Mouse (Mus musculus) forebrain, embryonic 15.5 days (tissue): ENCODE measurements at regions not wholly inside any gene's neighbourhood (a gene's known extent, or its start where the extent isn't known, plus 50 kb on each side); places are given as distances from the start of the nearest gene placed in this dataset.

Experiments used
- ATAC-seq: fragments of 200-750 bp; cut with Nextera tagmentation; replicated peaks from 2 replicates; pipeline ENCODE4 v1.8.0; 2017; ENCODE audit warnings: mild to moderate bottlenecking, moderate TSS enrichment, moderate library complexity
- H3K27ac ChIP-seq: fragments of 300-500 bp; sonication (generic); replicated peaks from 2 replicates; pipeline ENCODE4 v1.5.1; 2015; ENCODE audit warnings: mild to moderate bottlenecking, inconsistent platforms
- H3K27me3 ChIP-seq: fragments of 300-500 bp; sonication (generic); 2 replicates; pipeline ENCODE4 v1.6.1; 2015; ENCODE audit warnings: inconsistent platforms
- H3K36me3 ChIP-seq: fragments of 300-500 bp; sonication (generic); 2 replicates; pipeline ENCODE4 v1.6.1; 2015; ENCODE audit warnings: mild to moderate bottlenecking, inconsistent platforms
- H3K4me1 ChIP-seq: fragments of 300-500 bp; sonication (generic); 2 replicates; pipeline ENCODE4 v1.6.1; 2015; ENCODE audit warnings: inconsistent platforms
- H3K4me2 ChIP-seq: fragments of 300-500 bp; sonication (generic); replicated peaks from 2 replicates; pipeline ENCODE4 v1.6.1; 2015; ENCODE audit warnings: mild to moderate bottlenecking, inconsistent platforms
- H3K4me3 ChIP-seq: fragments of 300-500 bp; sonication (generic); 2 replicates; pipeline ENCODE4 v1.5.1; 2015; ENCODE audit warnings: mild to moderate bottlenecking, inconsistent platforms
- H3K9ac ChIP-seq: fragments of 300-500 bp; sonication (generic); replicated peaks from 2 replicates; pipeline ENCODE4 v1.6.1; 2015; ENCODE audit warnings: mild to moderate bottlenecking, inconsistent platforms
- H3K9me3 ChIP-seq: fragments of 300-500 bp; sonication (generic); 2 replicates; pipeline ENCODE4 v1.6.1; 2016; ENCODE audit warnings: inconsistent platforms
- WGBS: fragments of 180-500 bp; shearing (Covaris S2); methylation state at CpG from one replicate; pipeline ENCODE4 v1.1.7; 2015; ENCODE audit warnings: mixed read lengths; 5-methylcytosine and 5-hydroxymethylcytosine counted together

DNA sequence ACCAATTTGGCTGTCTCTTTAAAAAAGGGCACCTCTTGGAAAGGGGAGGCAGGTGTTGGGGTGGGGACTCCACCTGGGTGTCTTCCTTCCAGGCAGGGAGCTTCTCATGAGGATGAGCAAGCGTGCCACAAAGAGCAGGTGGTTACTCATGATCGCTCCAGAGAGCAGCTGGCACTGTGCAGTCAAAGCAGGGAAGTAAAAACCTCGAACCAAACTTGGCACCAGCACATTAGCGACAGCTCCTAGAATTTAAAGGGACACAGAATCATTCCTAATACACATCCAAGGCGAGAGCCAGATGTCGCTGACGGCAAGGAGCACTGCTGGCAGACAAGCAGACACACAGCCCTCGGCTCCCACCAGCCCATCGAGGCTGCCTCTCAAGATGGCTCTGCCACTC lies 70.4 kb downstream of the Irx5 start:
- Histone ChIP-seq H3K9ac (no peak overlapping the region), H3K4me2 (no peak overlapping the region), H3K27ac (no peak overlapping the region), H3K36me3 (no peaks in the 10 kb centered on the region), H3K4me1 (0 out of 2 replicates have a peak, but pooled peaks cover 4% of the 10 kb centered on the region), H3K4me3 (no peak overlapping the region), H3K9me3 (no peaks in the 10 kb centered on the region), H3K27me3 (no peaks in the 10 kb centered on the region)
- 49% methylated on average over 9 of the region's 9 CpGs for WGBS
- no peak for ATAC-seq

DNA sequence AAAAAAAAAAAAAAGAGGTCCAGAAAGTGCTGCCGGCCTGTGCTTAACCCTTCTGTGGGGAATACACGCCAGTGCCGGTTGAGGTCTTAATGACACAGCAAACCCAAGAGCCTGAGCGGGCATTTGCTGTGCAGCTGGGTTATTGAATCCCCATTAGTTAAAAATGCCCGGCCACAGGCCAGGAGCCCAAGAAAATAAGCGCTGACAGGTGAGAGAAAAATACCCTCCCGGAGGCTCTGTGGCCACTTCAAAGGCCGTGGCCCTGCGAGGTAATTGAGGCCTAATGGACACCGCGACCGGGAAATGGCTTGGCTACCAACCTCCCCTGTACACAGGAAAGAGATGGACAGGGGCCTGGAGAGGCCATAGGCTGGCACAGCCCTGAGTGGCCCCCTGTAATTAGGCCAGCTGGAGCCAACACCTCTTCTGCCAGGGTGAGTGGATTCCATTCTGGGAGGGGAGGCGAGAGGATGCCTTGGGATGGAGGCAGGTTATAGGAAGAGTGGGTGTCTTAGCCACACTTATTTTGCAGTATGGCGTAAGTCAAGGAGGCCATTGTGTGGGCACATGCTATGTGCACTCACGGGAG lies 79.7 kb downstream of the Irx5 start:
- H3K4me2 ChIP-seq: no peak overlapping the region
- no peak overlapping the region for H3K27ac ChIP-seq
- ATAC-seq: no peak
- H3K36me3 ChIP-seq: no peaks in the 10 kb centered on the region
- no peaks in the 10 kb centered on the region for H3K4me1 ChIP-seq
- H3K27me3 ChIP-seq: no peaks in the 10 kb centered on the region
- H3K4me3 ChIP-seq: no peak overlapping the region
- 88% methylated on average over 15 of the region's 15 CpGs for WGBS
- H3K9ac ChIP-seq: no peak overlapping the region
- H3K9me3 ChIP-seq: no peaks in the 10 kb centered on the region

DNA sequence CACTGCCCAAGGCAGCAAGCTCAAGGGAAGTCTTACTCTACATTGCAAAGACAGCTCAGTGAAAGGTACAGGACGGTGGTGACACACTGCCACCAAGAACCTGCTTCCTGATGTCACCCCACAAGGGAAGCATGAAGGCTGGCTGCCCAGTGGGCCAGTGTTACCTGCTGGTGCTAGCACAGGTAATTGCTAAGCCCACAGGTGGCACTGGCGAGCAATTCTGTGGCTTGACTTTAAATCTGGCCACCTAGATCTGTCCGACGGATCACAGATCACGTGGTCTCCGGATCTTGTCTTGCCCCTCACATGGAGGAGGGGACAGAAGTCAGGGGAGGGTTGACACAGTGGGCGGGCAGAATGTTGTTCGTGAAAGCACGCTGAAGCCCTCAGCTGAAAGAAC lies 80.9 kb downstream of the Irx5 start:
- Histone ChIP-seq H3K9ac (no peak overlapping the region), H3K27ac (no peak overlapping the region), H3K4me2 (no peak overlapping the region), H3K9me3 (no peaks in the 10 kb centered on the region), H3K36me3 (no peaks in the 10 kb centered on the region), H3K27me3 (no peaks in the 10 kb centered on the region), H3K4me3 (no peak overlapping the region), H3K4me1 (no peaks in the 10 kb centered on the region)
- no peak for ATAC-seq
- WGBS: 33% methylated on average over 9 of the region's 9 CpGs

DNA sequence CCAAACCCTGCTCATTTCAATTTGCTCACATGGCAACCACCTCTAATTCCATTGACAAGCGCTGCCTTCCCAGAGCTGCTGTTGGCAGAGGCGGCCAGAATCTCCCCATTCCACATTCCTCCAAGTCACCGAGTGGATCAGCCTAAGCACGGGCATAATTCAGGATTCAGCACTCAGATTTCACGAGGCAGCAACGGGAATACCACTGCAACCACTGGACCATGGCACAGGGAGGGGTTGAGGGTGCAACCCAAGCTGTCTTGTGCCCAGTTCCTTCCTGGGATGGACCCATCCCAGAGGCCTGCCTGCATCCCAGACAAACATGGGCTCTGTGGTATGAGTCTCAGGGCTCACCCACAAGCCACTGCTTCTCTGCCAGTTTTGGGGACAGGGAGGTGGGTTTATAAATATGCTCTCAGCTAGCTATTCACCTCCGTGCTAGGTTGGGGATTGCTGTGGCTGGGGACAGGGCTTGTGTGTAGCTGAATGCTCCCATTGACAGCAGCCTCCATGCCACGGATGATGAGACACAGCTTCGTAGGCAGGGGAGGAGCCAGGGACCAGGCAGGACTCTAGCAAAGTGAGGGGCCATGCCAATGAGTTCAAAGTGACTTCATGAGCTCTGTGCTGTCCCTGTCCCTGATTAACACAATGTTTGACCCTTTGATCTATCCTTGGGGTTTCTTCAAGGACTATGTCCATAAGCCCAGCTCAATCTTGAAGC lies 82.5 kb downstream of the Irx5 start:
- ATAC-seq: no peak
- H3K9me3 ChIP-seq: no peaks in the 10 kb centered on the region
- no peaks in the 10 kb centered on the region for H3K27me3 ChIP-seq
- H3K36me3 ChIP-seq: no peaks in the 10 kb centered on the region
- H3K9ac ChIP-seq: no peak overlapping the region
- no peaks in the 10 kb centered on the region for H3K4me1 ChIP-seq
- 56% methylated on average over 9 of the region's 9 CpGs for WGBS
- H3K4me2 ChIP-seq: no peak overlapping the region
- no peak overlapping the region for H3K4me3 ChIP-seq
- H3K27ac ChIP-seq: no peak overlapping the region

DNA sequence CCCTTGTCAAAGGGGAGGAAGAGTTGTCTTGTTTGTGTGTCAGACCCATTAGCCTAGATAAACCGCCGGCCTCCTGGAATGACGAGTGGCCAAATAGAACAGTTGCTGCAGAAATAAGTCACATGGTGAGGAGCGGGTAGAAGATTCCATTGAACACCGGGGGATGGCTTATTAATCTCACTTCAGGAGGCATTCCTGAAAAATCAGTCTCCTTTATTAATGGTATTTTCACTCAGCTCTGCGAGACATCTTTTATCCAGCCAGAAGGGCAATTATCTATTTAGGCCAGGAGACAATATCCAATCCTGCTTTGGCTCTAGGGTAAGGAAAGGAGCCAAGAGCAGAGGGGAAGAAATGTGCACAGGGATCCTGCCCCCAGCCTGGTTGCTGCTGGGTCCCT lies 84.7 kb downstream of the Irx5 start:
- Histone ChIP-seq H3K4me1 (no peaks in the 10 kb centered on the region), H3K9ac (no peak overlapping the region), H3K9me3 (no peaks in the 10 kb centered on the region), H3K36me3 (no peaks in the 10 kb centered on the region), H3K27ac (no peak overlapping the region), H3K4me3 (no peak overlapping the region), H3K27me3 (no peaks in the 10 kb centered on the region), H3K4me2 (no peak overlapping the region)
- 33% methylated on average over 6 of the region's 6 CpGs for WGBS
- ATAC-seq: no peak

DNA sequence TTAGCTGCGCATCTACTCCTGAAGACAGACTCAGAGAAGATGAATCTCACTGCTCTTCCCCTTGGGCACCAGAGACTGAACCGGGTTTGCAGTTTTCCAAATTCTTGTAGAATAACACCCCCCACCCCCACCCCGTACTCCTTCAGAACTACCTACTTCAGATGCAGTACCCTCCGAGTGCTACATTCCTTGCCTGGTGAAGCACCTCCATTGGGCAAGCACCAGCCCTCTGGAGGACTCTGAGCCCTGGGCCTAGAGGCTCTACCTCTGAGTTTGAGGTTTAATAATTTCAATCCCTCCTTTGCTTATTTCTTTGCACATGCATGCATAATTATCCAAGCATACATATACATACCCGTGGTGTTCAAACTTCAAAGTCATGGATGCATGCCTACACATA lies 101.9 kb downstream of the Irx5 start:
- no peak overlapping the region for H3K9ac ChIP-seq
- H3K27ac ChIP-seq: no peak overlapping the region
- no peaks in the 10 kb centered on the region for H3K9me3 ChIP-seq
- H3K4me2 ChIP-seq: no peak overlapping the region
- H3K4me1 ChIP-seq: peaks cover 8% of the 10 kb centered on the region
- 88% methylated on average over 5 of the region's 5 CpGs for WGBS
- 0 out of 2 replicates have a peak, but pooled peaks have one; percentile 4 for ATAC-seq
- H3K27me3 ChIP-seq: peaks cover 38% of the 10 kb centered on the region; the same call in 1 of the 2 replicates
- H3K36me3 ChIP-seq: no peaks in the 10 kb centered on the region
- H3K4me3 ChIP-seq: no peak overlapping the region

DNA sequence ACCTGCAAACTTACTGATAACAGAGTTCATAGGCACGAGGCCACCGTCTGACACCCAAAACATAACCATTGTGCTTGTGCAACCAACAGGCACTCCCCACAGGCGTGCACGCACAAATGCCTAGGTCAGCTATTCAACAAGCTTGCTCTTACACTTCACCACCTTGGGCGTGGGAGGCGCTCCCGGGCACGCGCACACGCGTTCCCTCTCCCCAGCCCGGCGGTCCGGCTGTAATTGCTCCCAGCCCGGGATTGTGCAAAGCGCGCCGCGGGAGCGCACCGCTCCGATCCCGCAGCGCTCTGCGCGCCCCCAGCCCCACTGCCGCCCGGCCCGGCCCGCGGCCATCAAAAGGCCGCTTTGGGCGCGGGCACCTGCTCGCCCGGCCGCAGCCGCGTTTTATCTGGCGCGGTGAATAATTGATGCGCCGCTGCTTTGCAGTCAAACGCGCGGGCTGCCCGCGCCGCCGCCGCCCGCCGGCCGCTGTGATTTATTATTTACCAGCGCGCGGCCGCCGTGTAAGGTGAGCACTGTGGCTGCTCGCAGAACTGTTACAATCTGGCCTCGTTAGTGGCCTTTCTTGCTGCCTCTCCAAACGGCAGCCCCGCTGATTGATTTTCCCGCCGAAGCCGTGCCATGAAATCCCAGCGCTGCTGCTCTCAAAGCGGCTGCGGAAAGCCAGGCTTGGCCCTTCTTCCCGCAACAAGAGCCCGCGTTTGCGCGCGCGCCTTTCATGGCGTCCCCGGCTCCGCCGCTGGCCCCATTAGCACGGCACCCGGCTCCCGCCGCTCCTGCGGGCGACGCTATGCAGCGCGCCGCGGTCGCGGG lies 102.9 kb downstream of the Irx5 start:
- no peaks in the 10 kb centered on the region for H3K36me3 ChIP-seq
- no peaks in the 10 kb centered on the region for H3K9me3 ChIP-seq
- H3K27me3 ChIP-seq: peaks cover 38% of the 10 kb centered on the region; the same call in 1 of the 2 replicates
- peak overlapping the region; percentile 50 for H3K9ac ChIP-seq
- WGBS: under 1% methylated on average over 93 of the region's 93 CpGs
- peaks cover 8% of the 10 kb centered on the region for H3K4me1 ChIP-seq
- H3K27ac ChIP-seq: no peak overlapping the region
- peak overlapping the region; percentile 73 for H3K4me2 ChIP-seq
- peak overlapping the region; percentile 53 for H3K4me3 ChIP-seq
- ATAC-seq: peak; percentile 83

DNA sequence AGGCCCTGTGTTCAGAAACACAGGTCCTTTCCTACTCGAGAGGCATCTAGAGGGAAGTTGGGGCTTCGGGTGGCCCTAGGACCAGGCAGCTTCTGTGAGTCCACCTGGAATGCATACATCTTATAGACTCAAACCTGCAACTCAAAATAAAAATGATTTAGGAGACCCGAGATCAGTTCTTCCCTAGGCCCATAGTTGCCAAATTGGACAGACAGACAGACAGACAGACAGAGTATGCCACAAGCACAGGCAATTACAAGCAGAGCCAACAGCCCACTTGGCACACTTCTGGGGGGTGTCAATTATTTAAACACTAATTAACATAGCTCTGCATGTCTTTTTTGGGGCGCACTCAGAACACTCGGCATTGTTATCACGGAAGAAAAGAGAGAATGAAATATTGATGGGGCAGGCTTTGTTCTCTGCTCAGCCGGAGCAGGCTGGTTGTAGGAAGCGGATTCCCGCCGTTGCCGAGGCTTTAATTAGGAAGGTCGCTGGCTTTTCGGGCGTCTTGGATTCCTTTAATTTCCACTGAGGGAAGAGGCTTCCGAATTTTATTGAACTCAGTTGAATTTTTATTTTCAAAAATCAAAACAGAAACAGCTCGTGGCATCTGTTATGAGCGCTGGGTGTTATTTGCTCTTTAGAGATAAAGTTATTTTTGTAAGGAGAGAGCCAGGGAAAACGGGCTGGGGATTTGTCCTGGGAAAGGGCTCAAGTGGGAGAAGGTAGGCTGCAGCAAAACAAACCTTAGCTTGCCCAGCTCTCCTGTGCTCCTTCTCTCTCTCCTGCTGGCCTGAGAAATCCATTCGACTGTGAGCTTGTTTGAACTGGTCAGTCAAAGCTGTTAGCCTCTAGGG lies 111.9 kb downstream of the Irx5 start:
- ATAC-seq: 0 out of 2 replicates have a peak, but pooled peaks have one; percentile 47
- Histone ChIP-seq H3K36me3 (no peaks in the 10 kb centered on the region), H3K27me3 (peaks cover 6% of the 10 kb centered on the region; the same call in 1 of the 2 replicates), H3K4me1 (peaks cover 10% of the 10 kb centered on the region; the same call in 1 of the 2 replicates), H3K9ac (no peak overlapping the region), H3K27ac (no peak overlapping the region), H3K9me3 (no peaks in the 10 kb centered on the region), H3K4me3 (no peak overlapping the region), H3K4me2 (0 out of 2 replicates have a peak overlapping the region, but pooled peaks have one; percentile 1)
- WGBS: 12% methylated on average over 19 of the region's 19 CpGs

DNA sequence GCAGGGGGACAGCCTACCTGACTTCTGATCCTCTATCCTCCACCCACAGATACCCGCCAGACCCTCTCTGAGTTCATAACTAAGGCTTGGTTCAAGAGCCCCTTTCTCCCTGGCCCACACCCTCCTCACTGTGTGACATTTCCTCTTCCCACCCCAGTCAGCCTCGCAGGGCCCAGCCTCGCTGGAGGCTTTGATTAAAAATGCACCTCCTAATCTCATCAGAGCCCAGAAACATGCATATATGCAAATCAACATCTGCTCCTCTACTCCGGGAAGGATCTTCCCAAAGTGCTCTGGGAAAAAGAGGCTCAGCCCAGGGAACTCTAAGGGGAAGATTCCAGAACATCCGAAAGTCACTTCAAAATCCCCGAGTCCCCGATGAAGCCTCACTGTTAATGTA lies 114.8 kb downstream of the Irx5 start:
- no peaks in the 10 kb centered on the region for H3K9me3 ChIP-seq
- H3K27me3 ChIP-seq: peaks cover 4% of the 10 kb centered on the region; the same call in 1 of the 2 replicates
- no peak overlapping the region for H3K9ac ChIP-seq
- H3K36me3 ChIP-seq: no peaks in the 10 kb centered on the region
- 50% methylated on average over 7 of the region's 7 CpGs for WGBS
- no peak; the same call in 1 of the 2 replicates for ATAC-seq
- peaks cover 10% of the 10 kb centered on the region; the same call in 1 of the 2 replicates for H3K4me1 ChIP-seq
- H3K27ac ChIP-seq: no peak overlapping the region
- H3K4me3 ChIP-seq: no peak overlapping the region
- no peak overlapping the region for H3K4me2 ChIP-seq

DNA sequence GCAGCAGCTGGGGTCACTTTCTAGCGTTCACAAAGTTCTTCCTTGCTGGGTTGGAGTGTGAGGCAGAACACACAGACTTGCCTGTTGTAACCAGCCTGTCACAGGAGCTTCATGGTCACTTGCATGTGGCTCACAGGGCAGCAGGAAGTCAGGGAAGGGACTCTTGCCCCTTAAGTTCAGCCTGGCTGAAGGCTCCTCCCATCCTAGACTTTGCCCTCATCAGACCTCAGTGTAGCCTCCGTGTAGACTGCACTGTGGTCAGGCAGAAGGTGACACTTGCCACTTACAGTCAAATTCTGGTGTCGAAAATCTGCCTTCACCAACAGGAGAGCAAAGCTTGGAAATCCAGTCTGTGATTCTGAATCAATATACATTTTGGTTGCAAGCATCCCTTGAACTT lies 115.4 kb downstream of the Irx5 start:
- H3K27me3 ChIP-seq: peaks cover 2% of the 10 kb centered on the region; the same call in 1 of the 2 replicates
- no peak for ATAC-seq
- H3K4me3 ChIP-seq: no peak overlapping the region
- no peak overlapping the region for H3K9ac ChIP-seq
- peaks cover 10% of the 10 kb centered on the region; the same call in 1 of the 2 replicates for H3K4me1 ChIP-seq
- no peaks in the 10 kb centered on the region for H3K9me3 ChIP-seq
- WGBS: 73% methylated on average over 3 of the region's 3 CpGs
- H3K27ac ChIP-seq: no peak overlapping the region
- H3K36me3 ChIP-seq: no peaks in the 10 kb centered on the region
- H3K4me2 ChIP-seq: no peak overlapping the region

DNA sequence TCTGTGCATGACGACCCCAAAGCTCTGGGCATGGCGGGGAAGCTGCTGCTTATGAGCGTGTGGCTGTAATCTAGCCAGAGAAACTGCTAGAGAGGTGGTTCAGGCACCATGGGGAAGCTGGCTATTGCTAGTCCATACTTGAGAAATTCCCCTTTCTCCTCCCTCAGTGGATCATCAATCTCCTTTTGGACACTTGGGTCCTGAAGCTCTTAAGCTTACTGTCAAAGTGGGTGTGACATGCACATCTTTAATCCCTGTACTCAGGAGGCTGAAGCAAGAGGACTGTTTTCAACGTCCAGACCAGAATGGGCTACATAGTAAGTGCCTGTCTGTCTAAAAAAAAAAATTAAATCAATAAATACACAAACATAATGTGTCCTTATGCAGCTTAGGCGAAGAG lies 125.0 kb downstream of the Irx5 start:
- no peaks in the 10 kb centered on the region for H3K27me3 ChIP-seq
- H3K4me3 ChIP-seq: no peak overlapping the region
- ATAC-seq: no peak
- no peaks in the 10 kb centered on the region for H3K9me3 ChIP-seq
- H3K9ac ChIP-seq: no peak overlapping the region
- H3K27ac ChIP-seq: no peak overlapping the region
- no peaks in the 10 kb centered on the region for H3K4me1 ChIP-seq
- 73% methylated on average over 5 of the region's 5 CpGs for WGBS
- no peak overlapping the region for H3K4me2 ChIP-seq
- H3K36me3 ChIP-seq: no peaks in the 10 kb centered on the region
